Mouse (Mus musculus) G1E (cell line): ENCODE results near the gene Bri3. TPM values are rescaled to one million over a fixed set of nuclear protein-coding genes. Genes with fewer than 3 reads are reported as not detected.

ENCODE experiments used
- ATAC-seq: 2 replicates; pipeline ENCODE4 v1.8.0; 2016; ENCODE audit warnings: mild to moderate bottlenecking; ENCODE audit not compliant: insufficient number of reproducible peaks, poor library complexity, low FRiP score, severe bottlenecking; ENCODE audit errors: extremely low read depth
- DNase-seq: peaks from one replicate; pipeline ENCODE4 v3.0.0; 2012; ENCODE audit warnings: low spot score
- H3K27me3 ChIP-seq: 2 replicates; pipeline ENCODE4 v1.6.1; 2012; ENCODE audit warnings: mild to moderate bottlenecking, low read length, inconsistent platforms; ENCODE audit not compliant: insufficient read depth
- H3K36me3 ChIP-seq: replicated peaks from 2 replicates; pipeline ENCODE3; 2012; ENCODE audit warnings: mild to moderate bottlenecking, inconsistent platforms
- H3K4me1 ChIP-seq: 2 replicates; pipeline ENCODE4 v1.6.1; 2012; ENCODE audit warnings: low read depth, low read length, inconsistent platforms, mixed read lengths; ENCODE audit not compliant: insufficient read depth
- H3K4me3 ChIP-seq: 2 replicates; pipeline ENCODE4 v1.5.1; 2012; ENCODE audit warnings: low read depth, mild to moderate bottlenecking, inconsistent platforms, low read length, moderate library complexity, mixed read lengths
- H3K9me3 ChIP-seq: replicated peaks from 2 replicates; pipeline ENCODE4 v1.6.1; 2012; ENCODE audit warnings: inconsistent platforms
- CTCF ChIP-seq: IDR thresholded peaks from 2 replicates; pipeline ENCODE4 v1.5.1; 2012; ENCODE audit warnings: low read depth, low read length, inconsistent platforms, mixed read lengths
- GATA1 ChIP-seq: IDR thresholded peaks from 2 replicates; pipeline ENCODE4 v1.6.1; 2012; ENCODE audit warnings: borderline replicate concordance, low read length, inconsistent platforms, mixed read lengths
- GATA2 ChIP-seq: IDR thresholded peaks from 2 replicates; pipeline ENCODE4 v1.6.1; 2012; ENCODE audit warnings: low read depth, low read length, inconsistent platforms, borderline replicate concordance
- POLR2AphosphoS5 ChIP-seq: IDR thresholded peaks from 2 replicates; pipeline ENCODE4 v1.6.1; 2012; ENCODE audit warnings: low read depth, low read length, inconsistent platforms; ENCODE audit not compliant: insufficient replicate concordance
- TAL1 ChIP-seq: conservative IDR thresholded peaks from 2 replicates; pipeline ENCODE4 v1.6.1; 2012; ENCODE audit warnings: low read depth, low read length, inconsistent platforms, mixed read lengths
- polyA plus RNA-seq: library from polyadenylated mRNA; stranded (reverse); fragments of >175 nt; gene quantifications from 2 replicates; pipeline ENCODE4 v1.2.3, GENCODE M21; 2012
- total RNA-seq, 2 experiments: library from RNA; stranded (forward) in 1 of 2; stranded (reverse) in 1 of 2; fragments of 200-1000 nt in 1 of 2; fragments of >200 nt in 1 of 2; fragmentation: Nextera tagmentation in 1 of 2; gene quantifications; 2 replicates each; pipeline ENCODE4 v1.2.3; 2014 to 2017

The Bri3 gene
- total and polyA plus RNA-seq, 3 experiments, result 33.0 to 63.4 (median 58.1) TPM

- Histone ChIP-seq H3K27me3 (no peaks in the 10 kb centered on the region), H3K36me3 (no peaks in the 10 kb centered on the region), H3K4me1 (no peaks in the 10 kb centered on the region), H3K9me3 (peaks cover 72% of the 10 kb centered on the region), H3K4me3 (no peak overlapping the region)
- ATAC-seq (no peak), DNase-seq (no peak)
- TF ChIP-seq CTCF, result no peak
- no peak for TF ChIP-seq GATA1
- no peak for TF ChIP-seq POLR2AphosphoS5
- TF ChIP-seq TAL1, result no peak
- TF ChIP-seq GATA2, result no peak
Observed at GRCm38 (mm10) chr5:144420001-144420400, 175.8 kb downstream of the Bri3 start.

GRCm38 (mm10) chr5:144426697-144427096 is 182.5 kb downstream of the Bri3 start:
- H3K9me3 ChIP-seq, result peaks cover 71% of the 10 kb centered on the region
- ATAC-seq (no peak), DNase-seq (no peak)
- no peaks in the 10 kb centered on the region for H3K4me1 ChIP-seq
- H3K4me3 ChIP-seq, result no peak overlapping the region
- no peak for TF ChIP-seq GATA1
- no peak for TF ChIP-seq GATA2
- no peak for TF ChIP-seq CTCF
- TF ChIP-seq POLR2AphosphoS5, result no peak
- TF ChIP-seq TAL1, result no peak
- no peaks in the 10 kb centered on the region for H3K27me3 ChIP-seq
- H3K36me3 ChIP-seq, result no peaks in the 10 kb centered on the region

- no peak for ATAC-seq
- no peak for TF ChIP-seq POLR2AphosphoS5
- TF ChIP-seq GATA1, result no peak
- DNase-seq, result no peak
Observed at GRCm38 (mm10) chr5:144427861-144428260, 183.6 kb downstream of the Bri3 start.

DNA sequence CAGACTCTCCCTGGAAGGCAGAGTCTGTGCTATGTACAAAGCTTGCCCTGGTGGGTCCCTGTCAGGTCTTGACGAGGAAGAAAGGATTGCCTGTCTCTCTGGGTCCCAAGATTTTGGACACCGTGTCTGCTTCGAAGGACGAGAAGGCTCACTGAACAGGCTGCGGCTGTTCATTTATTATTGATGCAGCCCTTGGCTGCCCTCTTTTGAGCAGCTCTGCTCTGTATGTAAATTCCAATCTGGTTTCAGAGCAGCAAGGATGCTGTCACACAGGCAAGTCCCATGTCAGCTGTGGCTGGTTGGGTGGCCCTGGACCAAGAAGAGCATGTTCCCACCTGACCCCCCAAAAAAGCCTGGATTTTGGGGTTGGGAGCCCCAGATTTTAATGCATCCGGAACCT is 187.2 kb downstream of the Bri3 start:
- TF ChIP-seq GATA2 (no peak), CTCF (no peak), POLR2AphosphoS5 (no peak), GATA1 (no peak), TAL1 (no peak)
- no peaks in the 10 kb centered on the region for H3K36me3 ChIP-seq
- no peak for ATAC-seq
- no peaks in the 10 kb centered on the region for H3K4me1 ChIP-seq
- H3K27me3 ChIP-seq, result no peaks in the 10 kb centered on the region
- DNase-seq, result no peak
- H3K4me3 ChIP-seq, result no peak overlapping the region
- peaks cover 71% of the 10 kb centered on the region for H3K9me3 ChIP-seq

More at GRCm38 (mm10) chr5:144427861-144428260, 183.6 kb downstream of the Bri3 start:
- no peaks in the 10 kb centered on the region for H3K4me1 ChIP-seq
- no peaks in the 10 kb centered on the region for H3K36me3 ChIP-seq
- H3K27me3 ChIP-seq, result no peaks in the 10 kb centered on the region
- H3K4me3 ChIP-seq, result no peak overlapping the region
- peaks cover 73% of the 10 kb centered on the region for H3K9me3 ChIP-seq

DNA sequence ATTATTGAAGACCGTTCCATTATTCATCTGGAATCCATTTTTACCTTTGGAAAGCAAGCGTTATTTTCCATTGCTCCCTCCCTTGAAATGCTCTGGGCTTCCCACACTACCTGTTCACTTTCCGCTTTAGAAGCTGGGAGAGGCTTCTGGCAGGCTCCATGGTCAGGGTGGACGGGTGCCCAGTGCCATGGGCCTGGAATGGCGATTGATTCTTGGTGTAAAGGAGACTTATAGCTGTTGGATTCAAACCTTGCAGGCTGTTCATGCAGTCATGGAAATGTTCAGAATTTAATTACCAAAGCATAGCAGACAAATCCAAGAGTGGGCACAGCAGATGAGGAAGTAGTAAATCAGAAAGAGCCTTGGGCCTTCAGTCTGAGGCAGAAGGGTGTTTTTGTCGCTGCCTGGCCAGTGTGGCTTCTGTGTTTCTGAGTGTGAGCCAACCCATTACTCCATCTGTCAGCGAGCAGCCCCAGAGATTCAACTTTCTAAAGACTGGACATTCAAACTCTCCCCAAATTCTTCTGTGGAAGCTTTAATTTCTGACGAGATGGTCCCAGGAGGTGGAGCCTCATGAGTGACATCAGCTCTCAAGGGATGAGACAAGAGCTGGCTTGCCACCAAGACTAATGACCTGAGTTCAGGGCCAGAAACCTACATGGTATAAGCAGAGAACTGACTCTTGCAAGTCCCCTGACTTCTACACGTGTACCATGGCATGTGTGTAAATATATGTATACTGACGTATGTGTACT is 195.2 kb downstream of the Bri3 start:
- Histone ChIP-seq H3K4me3 (no peak overlapping the region), H3K36me3 (no peaks in the 10 kb centered on the region), H3K4me1 (no peaks in the 10 kb centered on the region), H3K9me3 (peaks cover 71% of the 10 kb centered on the region), H3K27me3 (no peaks in the 10 kb centered on the region)
- no peak for TF ChIP-seq GATA2
- no peak for TF ChIP-seq TAL1
- no peak for TF ChIP-seq CTCF
- no peak for TF ChIP-seq GATA1
- no peak for TF ChIP-seq POLR2AphosphoS5
- DNase-seq (no peak), ATAC-seq (no peak)

DNA sequence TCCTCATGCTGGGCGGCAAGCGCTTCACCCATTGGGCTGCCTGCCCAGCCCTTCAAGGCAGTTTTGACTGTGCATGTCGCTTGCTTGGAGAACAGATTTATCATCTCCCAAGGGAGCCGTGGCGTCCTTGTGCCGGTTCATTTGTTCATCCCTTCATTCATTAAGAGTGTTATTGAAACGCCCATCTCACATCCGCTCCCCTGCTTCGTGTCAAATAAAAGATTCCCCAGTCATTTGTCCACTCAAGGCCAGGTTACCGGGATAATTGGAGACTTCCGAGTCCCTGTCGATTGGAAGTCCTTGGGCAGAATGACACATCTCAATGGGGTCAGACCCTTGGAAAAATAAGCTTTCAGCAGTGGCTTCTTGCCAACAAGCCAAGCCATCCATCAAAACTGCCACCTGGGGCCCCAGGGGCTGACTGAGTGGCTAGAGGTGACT is 197.6 kb downstream of the Bri3 start:
- no peaks in the 10 kb centered on the region for H3K4me1 ChIP-seq
- TF ChIP-seq CTCF (no peak), GATA1 (no peak), POLR2AphosphoS5 (no peak), GATA2 (no peak), TAL1 (no peak)
- ATAC-seq (no peak), DNase-seq (no peak)
- H3K27me3 ChIP-seq, result no peaks in the 10 kb centered on the region
- H3K36me3 ChIP-seq, result no peaks in the 10 kb centered on the region
- peaks cover 57% of the 10 kb centered on the region for H3K9me3 ChIP-seq
- H3K4me3 ChIP-seq, result no peak overlapping the region
